Mouse (Mus musculus): ENCODE results near the gene Ptov1. TPM values are rescaled to one million over a fixed set of nuclear protein-coding genes. Genes with fewer than 3 reads are reported as not detected.

The Ptov1 gene
- polyA plus RNA-seq, 1 experiment from 2014 or later: 331 TPM

- no peak for DNase-seq (ENCODE audit: low spot score)
These were observed 15.8 kb downstream of the Ptov1 start for GRCm38 (mm10) chr7:44853596-44854355.

GRCm38 (mm10) chr7:44853065-44853464, 16.5 kb downstream of the Ptov1 start:
- ATAC-seq (ENCODE audit: low FRiP score) (no peak), DNase-seq (ENCODE audit: low spot score) (no peak)
- H3K9ac ChIP-seq (ENCODE audit: low read depth, low read length): no peak overlapping the region
- 0 out of 2 replicates have a peak overlapping the region, but pooled peaks have one; percentile 4 for H3K4me3 ChIP-seq (ENCODE audit: low read depth, low read length)
- H3K36me3 ChIP-seq (ENCODE audit: control insufficient read depth, insufficient read depth, low read length): no peaks in the 10 kb centered on the region; the same call in 1 of the 2 replicates
- peaks cover 14% of the 10 kb centered on the region for H3K4me1 ChIP-seq (replicated peaks; ENCODE audit: control insufficient read depth, insufficient read depth, low read length)
- no peak overlapping the region for H3K4me2 ChIP-seq (replicated peaks; ENCODE audit: low read depth, low read length)
- WGBS: 85% methylated on average over 2 of the region's 2 CpGs
- no peaks in the 10 kb centered on the region for H3K9me3 ChIP-seq (ENCODE audit: control insufficient read depth, low read length)
- no peaks in the 10 kb centered on the region for H3K27me3 ChIP-seq (ENCODE audit: control insufficient read depth, insufficient read depth, low read length)
- no peak overlapping the region for H3K27ac ChIP-seq (ENCODE audit: low read depth, low read length)

More at GRCm38 (mm10) chr7:44853596-44854355, 15.8 kb downstream of the Ptov1 start:
- Histone ChIP-seq H3K4me1 (replicated peaks; ENCODE audit: control insufficient read depth, insufficient read depth, low read length) (peaks cover 16% of the 10 kb centered on the region), H3K27me3 (ENCODE audit: control insufficient read depth, insufficient read depth, low read length) (no peaks in the 10 kb centered on the region), H3K4me2 (replicated peaks; ENCODE audit: low read depth, low read length) (peak overlapping the region; percentile 64), H3K9me3 (ENCODE audit: control insufficient read depth, low read length) (no peaks in the 10 kb centered on the region), H3K9ac (ENCODE audit: low read depth, low read length) (peak overlapping the region; percentile 69), H3K4me3 (ENCODE audit: low read depth, low read length) (peak overlapping the region; percentile 42), H3K27ac (ENCODE audit: low read depth, low read length) (peak overlapping the region; percentile 86), H3K36me3 (ENCODE audit: control insufficient read depth, insufficient read depth, low read length) (no peaks in the 10 kb centered on the region; the same call in 1 of the 2 replicates)
- ATAC-seq (ENCODE audit: low FRiP score): no peak
- 31% methylated on average over 22 of the region's 26 CpGs for WGBS

- DNase-seq (ENCODE audit: low spot score) (no peak), ATAC-seq (ENCODE audit: low FRiP score) (no peak)
- WGBS: 91% methylated on average over 35 of the region's 36 CpGs
- H3K9ac ChIP-seq (ENCODE audit: low read depth, low read length): no peak overlapping the region
- H3K27me3 ChIP-seq (ENCODE audit: control insufficient read depth, insufficient read depth, low read length): no peaks in the 10 kb centered on the region
- H3K9me3 ChIP-seq (ENCODE audit: control insufficient read depth, low read length): no peaks in the 10 kb centered on the region
- no peak overlapping the region for H3K27ac ChIP-seq (ENCODE audit: low read depth, low read length)
- no peaks in the 10 kb centered on the region; the same call in 1 of the 2 replicates for H3K36me3 ChIP-seq (ENCODE audit: control insufficient read depth, insufficient read depth, low read length)
- H3K4me1 ChIP-seq (replicated peaks; ENCODE audit: control insufficient read depth, insufficient read depth, low read length): peaks cover 10% of the 10 kb centered on the region
- no peak overlapping the region for H3K4me3 ChIP-seq (ENCODE audit: low read depth, low read length)
- H3K4me2 ChIP-seq (replicated peaks; ENCODE audit: low read depth, low read length): no peak overlapping the region
These were observed 17.1 kb downstream of the Ptov1 start for GRCm38 (mm10) chr7:44852259-44853027.

GRCm38 (mm10) chr7:44851625-44852234, 17.9 kb downstream of the Ptov1 start:
- Histone ChIP-seq H3K4me3 (ENCODE audit: low read depth, low read length) (no peak overlapping the region), H3K4me2 (replicated peaks; ENCODE audit: low read depth, low read length) (no peak overlapping the region)
- WGBS: 93% methylated on average over 12 of the region's 12 CpGs

GRCm38 (mm10) chr7:44850789-44851624, 18.6 kb downstream of the Ptov1 start:
- Histone ChIP-seq H3K27ac (ENCODE audit: low read depth, low read length) (no peak overlapping the region), H3K9me3 (ENCODE audit: control insufficient read depth, low read length) (no peaks in the 10 kb centered on the region), H3K4me1 (replicated peaks; ENCODE audit: control insufficient read depth, insufficient read depth, low read length) (peaks cover 10% of the 10 kb centered on the region), H3K36me3 (ENCODE audit: control insufficient read depth, insufficient read depth, low read length) (no peaks in the 10 kb centered on the region; the same call in 1 of the 2 replicates), H3K9ac (ENCODE audit: low read depth, low read length) (peak overlapping the region; percentile 76), H3K4me2 (replicated peaks; ENCODE audit: low read depth, low read length) (peak overlapping the region; percentile 84), H3K4me3 (ENCODE audit: low read depth, low read length) (peak overlapping the region; percentile 83), H3K27me3 (ENCODE audit: control insufficient read depth, insufficient read depth, low read length) (no peaks in the 10 kb centered on the region)
- no peak for ATAC-seq (ENCODE audit: low FRiP score)
- WGBS: 83% methylated on average over 8 of the region's 8 CpGs
- no peak for DNase-seq (ENCODE audit: low spot score)

More at GRCm38 (mm10) chr7:44851625-44852234, 17.9 kb downstream of the Ptov1 start:
- Histone ChIP-seq H3K9ac (ENCODE audit: low read depth, low read length) (no peak overlapping the region), H3K27me3 (ENCODE audit: control insufficient read depth, insufficient read depth, low read length) (no peaks in the 10 kb centered on the region), H3K9me3 (ENCODE audit: control insufficient read depth, low read length) (no peaks in the 10 kb centered on the region), H3K4me1 (replicated peaks; ENCODE audit: control insufficient read depth, insufficient read depth, low read length) (peaks cover 10% of the 10 kb centered on the region), H3K27ac (ENCODE audit: low read depth, low read length) (no peak overlapping the region), H3K36me3 (ENCODE audit: control insufficient read depth, insufficient read depth, low read length) (no peaks in the 10 kb centered on the region; the same call in 1 of the 2 replicates)
- DNase-seq (ENCODE audit: low spot score): no peak
- ATAC-seq (ENCODE audit: low FRiP score): no peak

- H3K36me3 ChIP-seq (ENCODE audit: control insufficient read depth, insufficient read depth, low read length): peaks cover 4% of the 10 kb centered on the region; the same call in 1 of the 2 replicates
- H3K9ac ChIP-seq (ENCODE audit: low read depth, low read length): peak overlapping the region; percentile 76
- H3K4me1 ChIP-seq (replicated peaks; ENCODE audit: control insufficient read depth, insufficient read depth, low read length): peaks cover 8% of the 10 kb centered on the region
- DNase-seq (ENCODE audit: low spot score) (peak; percentile 86), ATAC-seq (ENCODE audit: low FRiP score) (peak; percentile 54)
- H3K4me3 ChIP-seq (ENCODE audit: low read depth, low read length): peak overlapping the region; percentile 83
- no peaks in the 10 kb centered on the region for H3K27me3 ChIP-seq (ENCODE audit: control insufficient read depth, insufficient read depth, low read length)
- no peaks in the 10 kb centered on the region for H3K9me3 ChIP-seq (ENCODE audit: control insufficient read depth, low read length)
- peak overlapping the region; percentile 84 for H3K4me2 ChIP-seq (replicated peaks; ENCODE audit: low read depth, low read length)
- WGBS: 1% methylated on average over 33 of the region's 33 CpGs
- H3K27ac ChIP-seq (ENCODE audit: low read depth, low read length): peak overlapping the region; percentile 88
These were observed 19.4 kb downstream of the Ptov1 start for GRCm38 (mm10) chr7:44850146-44850545.

- ATAC-seq (ENCODE audit: low FRiP score): peak; percentile 76
- Histone ChIP-seq H3K9ac (ENCODE audit: low read depth, low read length) (peak overlapping the region; percentile 76), H3K27ac (ENCODE audit: low read depth, low read length) (peak overlapping the region; percentile 88), H3K4me2 (replicated peaks; ENCODE audit: low read depth, low read length) (peak overlapping the region; percentile 84), H3K36me3 (ENCODE audit: control insufficient read depth, insufficient read depth, low read length) (peaks cover 4% of the 10 kb centered on the region; the same call in 1 of the 2 replicates), H3K4me1 (replicated peaks; ENCODE audit: control insufficient read depth, insufficient read depth, low read length) (peaks cover 6% of the 10 kb centered on the region), H3K4me3 (ENCODE audit: low read depth, low read length) (peak overlapping the region; percentile 83), H3K27me3 (ENCODE audit: control insufficient read depth, insufficient read depth, low read length) (no peaks in the 10 kb centered on the region), H3K9me3 (ENCODE audit: control insufficient read depth, low read length) (no peaks in the 10 kb centered on the region)
- DNase-seq (ENCODE audit: low spot score): peak; percentile 90
- WGBS: under 1% methylated on average over 40 of the region's 41 CpGs
These were observed 20.0 kb downstream of the Ptov1 start for GRCm38 (mm10) chr7:44849416-44850111.

Data from hindbrain, embryonic 11.5 days (tissue).